Mouse (Mus musculus) thymus, adult 2 months (tissue): ENCODE measurements around the gene Plekho2. TPM values are rescaled to one million over a fixed set of nuclear protein-coding genes. Genes with fewer than 3 reads are reported as not detected.

Experiments used
- DNase-seq: peaks from one replicate; pipeline ENCODE4 v3.0.0; 2021
- H3K27ac ChIP-seq: fragments of 200-500 bp; 2 replicates; pipeline ENCODE4 v1.5.1; 2012; ENCODE audit warnings: low read length, control low read depth; ENCODE audit not compliant: control insufficient read depth, insufficient read depth
- H3K27me3 ChIP-seq: fragments of 200-500 bp; 2 replicates; pipeline ENCODE4 v1.6.1; 2012; ENCODE audit warnings: mild to moderate bottlenecking, low read length, moderate library complexity, mixed read lengths; ENCODE audit not compliant: control insufficient read depth, insufficient read depth
- H3K36me3 ChIP-seq: fragments of 200-500 bp; 2 replicates; pipeline ENCODE4 v1.6.1; 2012; ENCODE audit warnings: mild to moderate bottlenecking, low read length, moderate library complexity; ENCODE audit not compliant: control insufficient read depth, insufficient read depth
- H3K4me1 ChIP-seq: fragments of 200-500 bp; replicated peaks from 2 replicates; pipeline ENCODE4 v1.6.1; 2012; ENCODE audit warnings: low read length; ENCODE audit not compliant: control insufficient read depth, insufficient read depth
- H3K4me3 ChIP-seq: fragments of 200-500 bp; 2 replicates; pipeline ENCODE4 v1.5.1; 2012; ENCODE audit warnings: mild to moderate bottlenecking, low read length, control low read depth, moderate library complexity; ENCODE audit not compliant: control insufficient read depth, insufficient read depth
- CTCF ChIP-seq: fragments of 200-500 bp; IDR thresholded peaks from 2 replicates; pipeline ENCODE4 v1.5.1; 2012; ENCODE audit warnings: mild to moderate bottlenecking, control low read depth, low read length, moderate library complexity, borderline replicate concordance; ENCODE audit not compliant: control insufficient read depth, poor library complexity, insufficient read depth; ENCODE audit errors: extremely low read depth
- POLR2A ChIP-seq: fragments of 200-500 bp; IDR thresholded peaks from 2 replicates; pipeline ENCODE4 v1.6.1; 2012; ENCODE audit warnings: mild to moderate bottlenecking, low read length, control low read depth, moderate library complexity; ENCODE audit not compliant: control insufficient read depth, poor library complexity, insufficient read depth; ENCODE audit errors: extremely low read depth
- WGBS: fragments of 180-500 bp; shearing (Covaris S2); methylation state at CpG from one replicate; pipeline ENCODE4 v1.1.7; 2018; 5-methylcytosine and 5-hydroxymethylcytosine counted together
- polyA plus RNA-seq: library from polyadenylated mRNA; depleted of rRNA; stranded (reverse); fragments of >200 nt; gene quantifications from 2 replicates; pipeline ENCODE4 v1.2.3, GENCODE M21; 2012

Plekho2 gene
- polyA plus RNA-seq, 1 experiment = 38.8 TPM

- H3K4me1 ChIP-seq = peaks cover 29% of the 10 kb centered on the region
- peak; percentile 61 for DNase-seq
- H3K27ac ChIP-seq = peak overlapping the region; percentile 49
- H3K27me3 ChIP-seq = no peaks in the 10 kb centered on the region
- no peak overlapping the region for H3K4me3 ChIP-seq
- 0 out of 2 replicates have a peak, but pooled peaks have one; percentile 15 for TF ChIP-seq POLR2A
- no peak for TF ChIP-seq CTCF
- 17% methylated on average over 13 of the region's 13 CpGs for WGBS
- no peaks in the 10 kb centered on the region for H3K36me3 ChIP-seq
These were observed 38.4 kb downstream of the Plekho2 start for GRCm38 (mm10) chr9:65541126-65542068.

DNA sequence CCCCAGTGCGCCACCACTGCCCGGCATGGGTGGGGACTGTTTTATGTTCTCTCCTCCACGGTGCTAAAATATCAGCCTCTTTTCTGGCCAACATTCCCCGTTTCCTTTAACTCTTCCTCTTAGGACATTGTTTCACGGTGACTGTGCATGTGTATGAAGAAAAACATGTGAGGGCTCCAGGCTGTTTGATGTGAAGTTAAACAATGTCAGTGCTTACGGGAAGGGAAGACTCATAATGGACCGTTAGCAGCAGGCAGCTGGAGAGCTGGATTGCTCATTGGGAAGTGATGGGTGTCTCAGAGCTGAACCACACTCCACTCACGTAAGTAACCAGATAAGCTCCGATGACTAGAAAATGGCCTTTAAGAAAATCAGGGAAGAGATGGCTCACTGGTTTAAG lies 40.1 kb downstream of the Plekho2 start:
- 90% methylated on average over 9 of the region's 9 CpGs for WGBS
- peaks cover 36% of the 10 kb centered on the region for H3K4me1 ChIP-seq
- TF ChIP-seq POLR2A = no peak
- no peak for TF ChIP-seq CTCF

DNA sequence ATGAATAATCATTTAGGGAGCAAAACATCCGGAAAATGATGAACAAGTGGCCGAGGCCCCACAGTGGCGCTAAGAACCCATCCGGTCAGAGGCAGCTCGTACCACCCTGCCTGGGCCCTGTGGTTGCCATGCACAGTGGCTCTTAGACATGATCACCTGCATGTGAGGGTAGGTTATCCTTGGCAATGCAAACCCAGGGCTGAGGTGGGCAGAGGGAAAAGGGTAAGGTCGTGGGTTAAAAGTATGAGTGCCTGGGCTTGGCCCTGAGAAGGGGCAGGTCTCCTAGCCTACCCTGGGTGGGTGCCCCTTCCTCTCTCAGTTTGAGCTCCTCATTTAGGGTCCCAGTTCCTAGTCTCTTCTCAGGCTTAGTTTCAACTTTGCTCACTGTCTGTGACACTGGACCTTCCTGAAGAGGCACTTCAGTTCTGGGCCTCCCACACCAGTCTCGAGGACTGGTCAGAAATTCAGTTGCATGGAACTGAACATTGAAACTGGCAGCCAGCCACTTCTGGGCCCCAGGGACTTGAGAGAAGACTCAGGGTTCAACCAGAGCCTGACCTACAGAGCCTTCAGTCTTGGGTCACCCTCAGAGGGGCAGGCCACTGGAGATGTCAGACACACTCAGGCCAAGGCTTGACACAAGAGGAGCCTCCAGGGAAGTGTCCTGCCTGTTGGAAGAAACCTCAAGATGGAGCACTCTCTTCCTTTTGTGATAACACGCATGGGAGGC lies 41.8 kb downstream of the Plekho2 start:
- H3K4me1 ChIP-seq = peaks cover 46% of the 10 kb centered on the region
- H3K27me3 ChIP-seq = no peaks in the 10 kb centered on the region
- H3K4me3 ChIP-seq = no peak overlapping the region
- 90% methylated on average over 8 of the region's 8 CpGs for WGBS
- H3K36me3 ChIP-seq = no peaks in the 10 kb centered on the region
- no peak for TF ChIP-seq POLR2A
- TF ChIP-seq CTCF = no peak
- no peak for DNase-seq
- no peak overlapping the region for H3K27ac ChIP-seq

More for the DNA sequence above, 40.1 kb downstream of the Plekho2 start:
- Histone ChIP-seq H3K27ac (no peak overlapping the region), H3K27me3 (no peaks in the 10 kb centered on the region), H3K4me3 (no peak overlapping the region), H3K36me3 (no peaks in the 10 kb centered on the region)
- no peak for DNase-seq

DNA sequence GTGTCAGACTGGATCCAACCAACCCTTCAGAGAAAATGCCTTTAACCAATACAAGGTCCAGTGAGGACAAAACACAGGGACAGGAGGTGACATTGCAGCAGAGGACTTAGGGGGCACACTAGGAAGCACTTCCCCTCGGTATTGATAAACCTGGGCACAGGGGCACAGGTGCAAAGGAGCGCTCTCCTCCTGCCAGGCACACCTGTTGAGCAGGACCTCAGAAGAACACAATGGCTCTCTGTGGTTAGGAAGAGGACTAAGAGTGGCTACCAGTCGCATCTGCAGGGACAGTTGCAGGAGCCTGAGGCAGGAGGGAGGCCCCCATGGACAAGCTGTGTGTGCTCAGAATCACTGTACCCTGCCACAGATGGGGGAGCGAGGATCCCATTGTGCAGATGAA lies 43.3 kb downstream of the Plekho2 start:
- Histone ChIP-seq H3K4me3 (no peak overlapping the region), H3K36me3 (no peaks in the 10 kb centered on the region), H3K27ac (peak overlapping the region; percentile 19; the same call in 1 of the 2 replicates), H3K4me1 (peaks cover 42% of the 10 kb centered on the region), H3K27me3 (no peaks in the 10 kb centered on the region)
- TF ChIP-seq CTCF (no peak), POLR2A (no peak)
- no peak for DNase-seq
- WGBS = 51% methylated on average over 4 of the region's 4 CpGs

GRCm38 (mm10) chr9:65535789-65536469 lies 43.9 kb downstream of the Plekho2 start:
- Histone ChIP-seq H3K36me3 (no peaks in the 10 kb centered on the region), H3K27me3 (no peaks in the 10 kb centered on the region), H3K4me3 (no peak overlapping the region), H3K27ac (peak overlapping the region; percentile 19), H3K4me1 (peaks cover 37% of the 10 kb centered on the region)
- 37% methylated on average over 11 of the region's 11 CpGs for WGBS
- TF ChIP-seq CTCF = no peak
- TF ChIP-seq POLR2A = no peak
- DNase-seq = peak; percentile 36

GRCm38 (mm10) chr9:65535191-65535722 lies 44.6 kb downstream of the Plekho2 start:
- Histone ChIP-seq H3K27me3 (no peaks in the 10 kb centered on the region), H3K4me3 (no peak overlapping the region), H3K36me3 (no peaks in the 10 kb centered on the region), H3K4me1 (peaks cover 35% of the 10 kb centered on the region), H3K27ac (peak overlapping the region; percentile 36)
- 21% methylated on average over 3 of the region's 3 CpGs for WGBS
- DNase-seq = peak; percentile 62
- TF ChIP-seq POLR2A (no peak), CTCF (no peak)
